In the genomic region with DNA sequence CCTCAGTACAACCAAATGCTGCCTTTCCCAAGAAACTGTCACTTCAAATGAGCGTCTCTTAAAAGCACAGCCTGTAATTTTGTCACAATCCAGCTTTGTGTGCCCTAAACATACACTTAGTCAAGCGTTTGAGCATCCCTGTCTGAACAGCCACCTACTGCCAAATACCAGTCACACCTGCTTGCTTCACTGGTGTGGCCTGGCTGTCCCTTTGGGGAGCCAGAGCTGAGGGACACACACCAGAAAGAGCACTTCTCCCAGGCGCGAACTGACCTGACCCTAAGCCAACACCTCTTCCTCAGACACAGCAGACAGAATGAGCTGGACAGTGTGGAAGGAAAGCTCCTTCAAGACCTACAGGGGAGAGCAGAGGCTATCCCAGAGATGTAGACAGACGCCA, we compare ENCODE assay signal across 1 mouse cellular context.
A peak's percentile ranks its signal among the peaks of the same experiment; 100 is the strongest.
TF ChIP-seq lines count a peak whose summit lies in the region.

No protein-coding gene starts in this region.

TF ChIP-seq in CH12.LX, 34 proteins besides CTCF, POLR2A, EP300 and RAD21:
- TF ChIP-seq ZC3H11A (IDR thresholded peaks at IDR 0.05; ENCODE audit: low read depth, low read length) (no peak), BHLHE40 (IDR thresholded peaks at IDR 0.05; ENCODE audit: low read depth, low read length) (no peak), NRF1 (IDR thresholded peaks at IDR 0.05; ENCODE audit: low read depth, low read length) (0 out of 2 replicates have a peak, but pooled peaks have one; percentile 5), MAX (IDR thresholded peaks at IDR 0.05; ENCODE audit: low read length) (no peak), CHD1 (IDR thresholded peaks at IDR 0.05; ENCODE audit: low read depth, low read length) (peak; percentile 94; the same call in 1 of the 2 replicates), ELF1 (IDR thresholded peaks at IDR 0.05; ENCODE audit: low read depth, low read length) (no peak), ZNF384 (IDR thresholded peaks at IDR 0.05; ENCODE audit: low read depth, low read length) (no peak), ZKSCAN1 (IDR thresholded peaks at IDR 0.05; ENCODE audit: borderline replicate concordance, low read depth, low read length) (no peak), ZMIZ1 (IDR thresholded peaks at IDR 0.05; ENCODE audit: low read depth, low read length) (no peak), MXI1 (IDR thresholded peaks at IDR 0.05; ENCODE audit: low read depth, low read length) (peak; percentile 10)
TF ChIP-seq in CH12.LX: peak in this region for 3.
